Mouse (Mus musculus) left cerebral cortex, postnatal 10 days (tissue): ENCODE results near the gene Ephx1. TPM values are rescaled to one million over a fixed set of nuclear protein-coding genes. Genes with fewer than 3 reads are reported as not detected.
"Not testable (repeated sequence)": the region's sequence is repeated elsewhere in the genome, so short reads cannot be mapped to it uniquely, and the experiment has no call there.

Experiments
- DNase-seq, 2 experiments: peaks; one replicate each; pipeline ENCODE4 v3.0.0; 2021 to 2022; ENCODE audit warnings: low spot score in 2 of 2, mixed read lengths in 1 of 2; ENCODE audit errors: extremely low spot score in 1 of 2
- intact Hi-C: fragments of 180-260 bp; cut with DNase I; formaldehyde crosslinking; loops from one replicate; pipeline ENCODE4 v1.15.1; 2025
- total RNA-seq, 2 experiments: library from RNA; stranded (reverse); gene quantifications; 2 replicates each; pipeline ENCODE4 v1.2.3; 2021

Gene Ephx1
- total RNA-seq: 10 to 100 TPM; 12.3 to 12.7 TPM

- intact Hi-C loops: no loop called here
- no peak for DNase-seq
These were observed at the start of gene Ephx1 for GRCm38 (mm10) chr1:181020756-181021487. Gene Ephx1, minus strand, starts transcription at chr1:181020904.

- intact Hi-C loops: no loop called here
- DNase-seq: no peak
These were observed 49.0 kb upstream of the Ephx1 start for GRCm38 (mm10) chr1:181069671-181070070.

- DNase-seq: no peak
- intact Hi-C loops: no loop called here
These were observed 47.6 kb upstream of the Ephx1 start for GRCm38 (mm10) chr1:181068344-181068743.

DNA sequence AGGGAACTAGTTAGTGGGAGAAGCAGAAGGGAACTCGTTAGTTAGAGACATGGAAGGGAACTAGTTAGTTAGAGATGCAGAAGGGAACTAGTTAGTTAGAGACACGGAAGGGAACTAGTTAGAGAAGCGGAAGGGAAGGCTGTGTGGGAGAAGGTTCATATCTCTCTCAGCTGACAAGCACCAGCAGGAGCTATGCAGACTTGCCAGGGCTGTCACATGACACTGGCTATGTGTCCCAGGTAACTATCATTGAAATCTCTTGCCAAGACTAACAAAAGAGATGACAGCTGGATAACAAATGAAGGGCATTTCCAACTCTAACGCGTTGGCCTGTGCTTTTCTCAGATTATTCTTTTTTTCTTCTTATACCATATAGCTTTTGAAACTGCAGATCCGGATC, 43.9 kb upstream of the Ephx1 start:
- DNase-seq: no peak
- intact Hi-C loops: no loop called here

DNA sequence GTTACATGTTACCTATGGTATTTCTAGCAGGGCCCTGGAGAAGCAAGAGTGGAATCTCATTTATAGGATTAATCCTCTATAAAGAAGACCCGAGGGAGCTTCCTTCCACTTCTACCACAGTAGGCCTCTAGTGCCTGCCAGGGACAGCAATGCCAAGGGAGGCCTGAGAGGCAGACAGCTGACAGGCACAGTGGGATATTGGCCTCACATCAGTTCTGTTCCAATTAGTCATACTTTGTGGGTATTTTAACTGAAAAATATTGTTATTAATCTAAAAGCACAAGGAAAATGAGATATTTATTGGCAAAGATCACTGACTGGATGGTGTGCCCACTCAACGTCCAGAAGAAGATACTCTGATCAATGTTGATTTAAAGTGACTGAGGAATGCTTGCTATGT, 43.3 kb upstream of the Ephx1 start:
- intact Hi-C loops: no loop called here
- no peak for DNase-seq

DNA sequence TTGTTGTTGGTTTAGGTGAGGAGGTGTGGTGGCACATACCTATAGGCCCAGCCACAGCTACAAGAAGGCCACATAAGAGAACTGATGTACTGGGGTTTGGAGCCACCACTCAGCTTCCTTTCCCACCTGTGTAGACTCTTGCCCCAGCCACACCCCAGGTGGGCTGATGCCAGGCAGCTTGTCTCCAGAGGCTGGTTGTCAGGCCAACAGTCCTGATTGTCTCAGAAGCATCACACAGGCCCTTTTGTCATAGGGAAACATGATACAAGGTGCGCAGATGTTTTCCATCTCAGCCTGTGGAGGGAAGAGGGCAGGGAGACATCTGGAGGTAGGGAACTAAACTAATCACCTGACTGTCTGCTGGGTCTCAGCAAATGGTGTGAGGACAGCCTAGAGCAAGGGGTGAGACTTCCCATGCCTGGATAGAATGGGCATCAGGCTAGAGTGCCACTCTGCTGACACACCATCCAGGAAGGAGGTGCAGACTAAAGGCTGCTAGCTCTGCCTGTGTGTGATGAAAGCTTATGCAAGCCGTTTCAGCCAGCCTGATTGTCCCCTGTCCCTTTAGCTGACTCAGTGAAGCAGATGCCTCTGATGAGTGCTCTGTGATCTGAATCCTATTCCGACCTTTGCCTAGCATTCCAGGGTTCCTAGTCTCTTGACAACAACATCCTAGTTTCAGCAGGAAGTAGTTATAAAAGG, 41.2 kb upstream of the Ephx1 start:
- DNase-seq: no peak
- intact Hi-C loops: no loop called here

DNA sequence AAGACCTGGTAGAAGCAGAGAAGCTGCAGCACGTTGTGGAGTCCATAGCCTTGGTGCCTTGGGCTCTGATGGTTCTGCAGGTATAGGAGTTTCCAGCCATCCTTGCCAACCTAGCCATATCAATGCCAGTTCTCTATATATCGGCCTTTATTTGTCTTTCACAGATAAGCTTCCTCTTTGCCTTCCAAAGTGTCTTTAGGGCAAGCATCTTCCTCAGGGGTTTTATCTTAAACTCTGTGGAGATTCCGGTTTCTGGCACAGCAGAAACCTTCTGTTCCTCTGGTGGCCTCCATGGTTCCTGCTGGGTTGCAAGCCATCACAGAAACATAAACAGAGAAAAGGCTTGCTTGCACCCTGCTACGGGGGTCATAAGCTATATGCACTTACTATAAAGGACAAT, 32.2 kb upstream of the Ephx1 start:
- DNase-seq: no peak
- intact Hi-C loops: no loop called here

- intact Hi-C loops: no loop called here
- DNase-seq: no peak
These were observed 30.2 kb upstream of the Ephx1 start, which contains the start of gene 9130409I23Rik for GRCm38 (mm10) chr1:181050937-181051336. Gene 9130409I23Rik, plus strand, starts transcription at chr1:181051237.

DNA sequence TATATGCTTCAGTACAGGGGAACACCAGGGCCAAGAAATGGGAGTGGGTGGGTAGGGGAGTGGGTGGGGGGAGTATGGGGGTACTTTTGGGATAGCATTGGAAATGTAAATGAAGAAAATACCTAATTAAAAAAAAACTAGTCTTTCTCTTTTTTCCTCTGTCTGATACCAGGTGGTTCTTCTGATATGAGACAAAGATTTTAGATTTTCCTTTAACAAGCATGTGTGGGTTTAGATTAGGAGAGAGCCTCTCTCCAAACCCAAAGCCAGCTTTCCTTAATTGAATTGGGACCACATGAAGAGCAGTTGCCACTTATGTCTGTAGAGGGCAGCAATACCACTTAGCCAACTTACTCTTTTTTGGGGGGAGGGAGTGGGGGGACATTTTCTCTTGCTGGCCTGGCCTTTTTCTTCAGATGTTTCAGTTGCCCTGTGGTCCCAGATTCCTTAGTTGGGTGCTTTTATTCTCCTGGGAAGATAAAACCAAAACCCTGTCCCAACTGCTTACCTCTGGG, 28.7 kb upstream of the Ephx1 start:
- DNase-seq: no peak
- intact Hi-C loops: no loop called here

- intact Hi-C loops: no loop called here
- no peak for DNase-seq
These were observed 26.8 kb upstream of the Ephx1 start for GRCm38 (mm10) chr1:181047520-181047919.

DNA sequence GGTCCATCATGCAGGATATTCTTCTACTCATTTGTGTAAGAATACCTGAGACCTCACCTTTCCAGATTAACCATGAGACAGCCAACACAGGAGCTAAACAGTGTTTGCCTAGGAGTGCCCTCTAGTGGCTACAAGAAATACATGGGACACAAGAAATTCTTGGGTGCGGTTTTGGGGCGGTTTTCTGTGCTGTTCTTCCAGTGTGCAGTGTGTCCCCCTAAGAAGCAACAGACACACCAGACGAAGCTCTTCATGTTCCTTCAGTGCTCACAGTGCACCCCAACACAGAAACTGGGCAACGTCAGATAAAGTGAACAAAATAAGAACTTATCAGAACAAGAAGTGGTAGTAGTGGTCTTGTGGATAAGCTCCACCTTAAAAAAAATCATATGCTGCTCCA, 18.9 kb upstream of the Ephx1 start:
- intact Hi-C loops: loop anchor here (5.0 kb wide), 1 partner anchor 47 kb away; no protein-coding TSS in a partner anchor
- DNase-seq: no peak

- intact Hi-C loops: loop anchor here (5.0 kb wide), 1 partner anchor 45 kb away; no protein-coding TSS in a partner anchor
These were observed 16.9 kb upstream of the Ephx1 start for GRCm38 (mm10) chr1:181037623-181038022.

DNA sequence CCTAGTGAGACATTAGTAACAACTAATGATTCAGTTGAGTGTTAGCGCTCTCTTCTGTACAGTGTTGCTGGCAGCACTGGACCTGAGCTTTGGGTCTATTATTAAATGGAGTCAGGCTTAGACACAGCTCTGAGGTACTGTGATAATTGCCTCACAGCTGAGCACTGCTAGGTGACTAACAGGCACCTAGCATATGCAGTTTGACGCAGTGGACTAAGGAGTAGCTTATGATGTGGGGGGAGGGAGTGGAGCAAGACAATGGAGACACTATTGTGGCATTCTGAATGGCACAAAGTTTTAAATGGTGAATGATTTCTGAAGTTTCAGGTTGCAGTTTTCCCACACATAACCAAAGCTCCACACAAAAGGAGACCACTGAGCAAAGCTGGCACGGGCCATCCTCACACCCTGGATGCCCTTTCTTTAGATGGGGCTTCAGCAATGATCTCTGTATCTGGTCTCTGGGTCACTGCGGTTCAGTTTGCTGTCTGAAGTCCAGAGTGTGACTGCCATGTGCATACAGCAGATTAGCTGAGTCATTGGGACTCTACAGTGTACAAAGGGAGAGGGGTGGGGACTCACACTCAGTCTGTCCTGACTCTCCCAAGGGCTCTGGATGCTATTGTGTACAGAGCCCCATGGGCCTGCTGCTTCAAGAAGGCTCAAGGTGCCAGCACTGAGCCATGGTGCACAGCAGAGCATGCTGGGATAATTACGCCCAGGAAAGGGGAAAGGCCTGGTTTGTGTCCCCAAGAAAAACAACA, 14.5 kb upstream of the Ephx1 start:
- DNase-seq: not testable (repeated sequence)
- intact Hi-C loops: loop anchor here (5.0 kb wide), 1 partner anchor 43 kb away; no protein-coding TSS in a partner anchor

More at GRCm38 (mm10) chr1:181037623-181038022, 16.9 kb upstream of the Ephx1 start:
- DNase-seq: no peak

- intact Hi-C loops: no loop called here
- DNase-seq: peak; percentile 21 to 46
These were observed 1.6 kb upstream of the Ephx1 start for GRCm38 (mm10) chr1:181022265-181022664.

DNA sequence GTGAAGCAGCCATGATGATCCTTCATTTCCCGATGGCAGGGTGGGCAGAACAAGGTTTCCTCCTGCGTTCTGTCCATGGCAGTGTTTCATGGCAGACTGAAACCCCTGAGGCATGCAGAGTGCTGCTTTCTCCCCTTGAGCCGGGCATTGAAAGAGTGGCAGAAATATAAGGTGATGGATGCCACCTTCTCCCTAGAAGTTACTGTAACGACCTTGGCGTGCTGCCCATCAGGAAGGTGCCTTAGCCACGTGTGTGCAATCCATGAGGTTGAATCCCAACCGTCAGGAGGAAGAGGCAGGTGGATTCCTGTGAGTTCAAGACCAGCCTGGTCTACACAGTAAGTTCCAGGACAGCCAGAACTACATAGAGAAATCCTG, 773 bp upstream of the Ephx1 start:
- DNase-seq: no peak
- intact Hi-C loops: no loop called here

- DNase-seq: no peak
- intact Hi-C loops: no loop called here
These were observed 2.7 kb downstream of the Ephx1 start for GRCm38 (mm10) chr1:181017890-181018420.

- intact Hi-C loops: no loop called here
- peak; percentile 37 to 77 for DNase-seq
These were observed 3.4 kb downstream of the Ephx1 start for GRCm38 (mm10) chr1:181017212-181017711.

- peak; percentile 44 to 89 for DNase-seq
- intact Hi-C loops: no loop called here
These were observed 4.1 kb downstream of the Ephx1 start for GRCm38 (mm10) chr1:181016532-181017131.
